Mouse (Mus musculus) ES-E14 (cell line): ENCODE results near the gene Mcm3ap. TPM values are rescaled to one million over a fixed set of nuclear protein-coding genes. Genes with fewer than 3 reads are reported as not detected.

Source experiments
- DNase-seq: peaks from one replicate; pipeline ENCODE4 v3.0.0-alpha.2; 2013; ENCODE audit warnings: low read depth, low spot score
- H3K27ac ChIP-seq: 2 replicates; pipeline ENCODE4 v1.5.1; 2012; ENCODE audit warnings: low read depth, mild to moderate bottlenecking, low read length, moderate library complexity, mixed read lengths; ENCODE audit not compliant: poor library complexity, insufficient read depth, severe bottlenecking
- H3K36me3 ChIP-seq: 2 replicates; pipeline ENCODE4 v1.6.1; 2012; ENCODE audit warnings: mild to moderate bottlenecking, low read length, moderate library complexity, mixed read lengths; ENCODE audit not compliant: control insufficient read depth, poor library complexity, insufficient read depth, severe bottlenecking
- H3K4me1 ChIP-seq, 2 experiments: fragments of 150-350 bp in 1 of 2; sonication (generic) in 1 of 2; 2 replicates each; pipeline ENCODE4 v1.6.1; 2012; ENCODE audit warnings: low read length in 2 of 2, mild to moderate bottlenecking in 1 of 2, mixed read lengths in 1 of 2; ENCODE audit not compliant: control insufficient read depth in 2 of 2, insufficient read depth in 2 of 2, poor library complexity in 1 of 2
- H3K4me3 ChIP-seq, 2 experiments: fragments of 150-350 bp in 1 of 2; sonication (generic) in 1 of 2; 2 replicates each; pipeline ENCODE4 v1.5.1; 2012; ENCODE audit warnings: low read length in 2 of 2, low read depth in 1 of 2, mild to moderate bottlenecking in 1 of 2, mixed read lengths in 1 of 2; ENCODE audit not compliant: insufficient read depth in 1 of 2, poor library complexity in 1 of 2, severe bottlenecking in 1 of 2
- H3K9ac ChIP-seq: 2 replicates; pipeline ENCODE4 v1.6.1; 2012; ENCODE audit warnings: low read depth, mild to moderate bottlenecking, low read length, mixed read lengths; ENCODE audit not compliant: poor library complexity, insufficient read depth, severe bottlenecking
- H3K9me3 ChIP-seq: fragments of 150-350 bp; sonication (generic); 2 replicates; pipeline ENCODE4 v1.6.1; 2012; ENCODE audit warnings: low read depth, mild to moderate bottlenecking, low read length; ENCODE audit not compliant: control insufficient read depth, insufficient read depth
- CHD2 ChIP-seq: IDR thresholded peaks from 2 replicates; pipeline ENCODE4 v1.6.1; 2014; ENCODE audit warnings: mild to moderate bottlenecking, low read depth, low read length, inconsistent platforms
- HCFC1 ChIP-seq: IDR thresholded peaks from 2 replicates; pipeline ENCODE4 v1.6.1; 2012; ENCODE audit warnings: low read length, inconsistent platforms, borderline replicate concordance; ENCODE audit not compliant: insufficient read depth
- MAFK ChIP-seq: IDR thresholded peaks from 2 replicates; pipeline ENCODE4 v1.6.1; 2014; ENCODE audit warnings: mild to moderate bottlenecking, low read depth, low read length, inconsistent platforms; ENCODE audit not compliant: insufficient read depth
- ZC3H11A ChIP-seq: IDR thresholded peaks from 2 replicates; pipeline ENCODE4 v1.6.1; 2012; ENCODE audit warnings: low read depth, mild to moderate bottlenecking, inconsistent platforms, low read length, borderline replicate concordance
- ZNF384 ChIP-seq: IDR thresholded peaks from 2 replicates; pipeline ENCODE4 v1.6.1; 2012; ENCODE audit warnings: low read depth, low read length, inconsistent platforms
- in situ Hi-C, 2 experiments: fragments of 600-800 bp; cut with MboI; formaldehyde crosslinking; loops; one replicate each; pipeline ENCODE4 v1.15.1; 2025; ENCODE audit warnings: low sequenced_read_pairs in 2 of 2, inconsistent platforms in 1 of 2; ENCODE audit not compliant: unreplicated experiment in 2 of 2
- total RNA-seq: library from RNA; depleted of rRNA; stranded (reverse); fragments of 300-350 nt; gene quantifications from 2 replicates; pipeline ENCODE4 v1.2.3, GENCODE M21; 2012

Gene Mcm3ap
- total RNA-seq, 1 experiment, result 94.6 TPM

DNA sequence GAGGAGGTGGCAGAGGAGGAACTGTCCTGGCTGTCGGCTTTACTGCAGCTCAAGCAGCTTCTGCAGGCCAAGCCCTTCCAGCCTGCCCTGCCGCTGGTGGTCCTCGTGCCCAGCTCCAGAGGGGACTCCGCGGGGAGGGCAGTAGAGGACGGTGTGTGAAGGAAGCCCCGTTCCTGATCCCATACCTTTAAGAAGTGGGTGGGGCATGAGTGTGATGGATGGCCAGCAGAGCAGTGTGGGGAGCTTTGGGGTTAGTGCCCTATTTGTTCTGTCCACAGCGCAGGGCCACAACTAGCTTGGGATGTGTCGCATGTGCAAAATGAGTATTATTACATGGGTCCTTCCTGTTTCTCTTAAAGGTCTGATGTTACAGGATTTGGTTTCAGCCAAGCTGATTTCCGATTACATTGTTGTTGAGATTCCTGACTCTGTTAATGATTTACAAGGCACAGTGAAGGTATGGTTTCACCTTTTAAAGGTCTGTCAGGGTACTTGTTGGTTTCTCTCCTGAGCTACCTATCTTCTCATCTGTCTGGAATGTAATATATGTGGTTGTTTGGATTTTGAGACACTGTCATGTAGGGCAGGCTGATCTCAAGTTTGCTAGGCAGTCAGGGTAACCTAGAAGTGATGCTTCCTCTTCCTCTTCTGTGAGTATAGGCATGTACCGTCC lies 35.7 kb downstream of the Mcm3ap start:
- H3K4me3 ChIP-seq, result no peak overlapping the region
- no peaks in the 10 kb centered on the region for H3K9me3 ChIP-seq
- in situ Hi-C loops, result no loop called here
- peaks cover 62% of the 10 kb centered on the region for H3K36me3 ChIP-seq
- no peak overlapping the region for H3K9ac ChIP-seq
- no peaks in the 10 kb centered on the region for H3K4me1 ChIP-seq
- no peak for TF ChIP-seq HCFC1
- no peak overlapping the region for H3K27ac ChIP-seq
- DNase-seq, result no peak

DNA sequence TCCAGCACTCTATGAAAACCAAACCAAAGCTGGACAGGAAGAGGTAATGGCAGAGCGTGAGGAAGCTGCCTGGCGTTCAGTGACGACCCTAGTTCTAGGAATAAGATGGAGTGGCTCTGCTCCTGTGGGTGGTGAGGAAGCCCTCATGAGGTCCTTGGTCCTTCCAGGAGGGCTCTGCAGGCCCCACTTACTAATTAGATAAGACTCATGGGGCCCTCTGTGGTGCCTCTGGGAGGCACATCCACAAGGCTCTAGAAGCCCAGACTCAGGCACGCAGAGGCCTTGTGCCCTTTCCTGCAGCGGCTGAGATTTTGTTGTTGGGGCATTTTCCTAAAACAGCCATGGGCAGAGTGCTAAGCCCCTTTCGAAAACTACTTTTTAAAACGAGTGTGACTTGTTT lies 37.1 kb downstream of the Mcm3ap start:
- Histone ChIP-seq H3K9me3 (no peaks in the 10 kb centered on the region), H3K4me1 (no peaks in the 10 kb centered on the region), H3K9ac (no peak overlapping the region), H3K36me3 (peaks cover 55% of the 10 kb centered on the region), H3K27ac (no peak overlapping the region), H3K4me3 (no peak overlapping the region)
- TF ChIP-seq ZNF384, result 0 out of 2 replicates have a peak, but pooled peaks have one; percentile 36
- no peak for TF ChIP-seq ZC3H11A
- TF ChIP-seq CHD2, result no peak
- no peak for TF ChIP-seq MAFK
- no peak for TF ChIP-seq HCFC1
- DNase-seq, result no peak
- in situ Hi-C loops, result no loop called here

GRCm38 (mm10) chr10:76512965-76513583 lies 44.3 kb downstream of the Mcm3ap start:
- in situ Hi-C loops, result no loop called here
- no peak overlapping the region for H3K9ac ChIP-seq

GRCm38 (mm10) chr10:76530922-76531321 lies 62.2 kb downstream of the Mcm3ap start:
- Histone ChIP-seq H3K4me3 (peak overlapping the region; percentile 65 to 67), H3K36me3 (peaks cover 25% of the 10 kb centered on the region), H3K27ac (no peak overlapping the region), H3K4me1 (peaks cover 0 to 6% of the 10 kb centered on the region in 2 experiments; a peak in 2 of 4 replicates), H3K9ac (0 out of 2 replicates have a peak overlapping the region, but pooled peaks have one; percentile 54), H3K9me3 (no peaks in the 10 kb centered on the region)
- in situ Hi-C loops, result no loop called here
- TF ChIP-seq HCFC1, result no peak
- no peak for DNase-seq

More at GRCm38 (mm10) chr10:76512965-76513583, 44.3 kb downstream of the Mcm3ap start:
- H3K36me3 ChIP-seq, result peaks cover 32% of the 10 kb centered on the region
- no peak overlapping the region for H3K4me3 ChIP-seq
- no peaks in the 10 kb centered on the region; a peak in 1 of 4 replicates for H3K4me1 ChIP-seq
- TF ChIP-seq ZC3H11A (peak; percentile 30; the same call in 1 of the 2 replicates), ZNF384 (peak; percentile 89), CHD2 (no peak), MAFK (no peak)
- peak; percentile 78 for DNase-seq
- no peaks in the 10 kb centered on the region for H3K9me3 ChIP-seq
- no peak overlapping the region for H3K27ac ChIP-seq

- Histone ChIP-seq H3K36me3 (peaks cover 28% of the 10 kb centered on the region), H3K4me3 (peak within 1 kb of the TSS; percentile 89 to 98), H3K9me3 (no peaks in the 10 kb centered on the region), H3K4me1 (peaks cover 0 to 6% of the 10 kb centered on the region in 2 experiments; a peak in 2 of 4 replicates), H3K9ac (peak within 1 kb of the TSS; percentile 82), H3K27ac (no peak within 1 kb of the TSS)
- TF ChIP-seq ZNF384, result no peak
- TF ChIP-seq ZC3H11A, result no peak
- TF ChIP-seq HCFC1, result no peak
- no peak for TF ChIP-seq CHD2
- TF ChIP-seq MAFK, result no peak
- peak; percentile 94 for DNase-seq
- in situ Hi-C loops, result no loop called here
These were observed 62.6 kb downstream of the Mcm3ap start, which contains the start of gene Lss for GRCm38 (mm10) chr10:76531375-76531774. Gene Lss, plus strand, starts transcription at chr10:76531588.
